Mouse (Mus musculus) heart, adult 2 months (tissue): Measurements from ENCODE around the gene Plcb2.

Experiments used
- CTCF ChIP-seq: fragments of 200-600 bp; IDR thresholded peaks from 2 replicates; pipeline ENCODE4 v1.8.1; 2022; ENCODE audit warnings: antibody characterized with exemption, mild to moderate bottlenecking, moderate library complexity
- EP300 ChIP-seq: fragments of 200-500 bp; IDR thresholded peaks from 2 replicates; pipeline ENCODE4 v1.6.1; 2011; ENCODE audit warnings: low read depth, low read length, control low read depth; ENCODE audit not compliant: insufficient read depth
- POLR2A ChIP-seq: fragments of 200-500 bp; IDR thresholded peaks from 2 replicates; pipeline ENCODE4 v1.6.1; 2011; ENCODE audit warnings: mild to moderate bottlenecking, low read depth, low read length, control low read depth; ENCODE audit not compliant: insufficient read depth

DNA sequence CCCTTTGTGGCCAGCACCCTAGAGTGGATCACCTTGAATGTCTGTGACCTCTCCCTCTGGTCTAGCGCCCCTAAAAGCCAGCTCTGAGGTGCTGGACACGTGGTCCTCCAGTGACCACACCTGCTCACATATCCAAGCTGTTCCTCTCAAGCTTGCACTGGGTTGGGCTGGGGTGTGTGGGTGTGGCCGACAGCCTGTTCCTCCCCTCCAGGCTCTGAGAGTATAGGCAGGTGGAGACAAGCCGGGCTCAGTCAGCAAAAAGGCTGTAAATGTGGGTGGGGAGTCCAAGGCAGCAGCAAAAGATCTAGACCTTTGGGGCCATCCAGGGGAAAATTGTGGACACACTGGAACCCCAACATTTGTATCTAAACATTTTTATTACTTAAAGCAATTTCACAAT lies 69.8 kb downstream of the Plcb2 start:
- TF ChIP-seq CTCF (no peak), POLR2A (no peak), EP300 (no peak)
